Mouse (Mus musculus): ENCODE data around the gene Sept7.
"Not testable (repeated sequence)": the region's sequence is repeated elsewhere in the genome, so short reads cannot be mapped to it uniquely, and the experiment has no call there.

Gene Sept7

GRCm38 (mm10) chr9:25260411-25260810, 8.2 kb downstream of the Sept7 start:
- DNase-seq (ENCODE audit: low spot score) = no peak

GRCm38 (mm10) chr9:25260979-25261378, 8.7 kb downstream of the Sept7 start:
- DNase-seq (ENCODE audit: low spot score) = no peak

GRCm38 (mm10) chr9:25262087-25262486, 9.8 kb downstream of the Sept7 start:
- DNase-seq (ENCODE audit: low spot score) = no peak

GRCm38 (mm10) chr9:25265795-25266194, 13.6 kb downstream of the Sept7 start:
- no peak for DNase-seq (ENCODE audit: low spot score)

- no peak for DNase-seq (ENCODE audit: low spot score)
Observed at GRCm38 (mm10) chr9:25267133-25267532, 14.9 kb downstream of the Sept7 start.

GRCm38 (mm10) chr9:25267574-25267973, 15.3 kb downstream of the Sept7 start:
- DNase-seq (ENCODE audit: low spot score) = peak; percentile 34

GRCm38 (mm10) chr9:25271902-25272301, 19.7 kb downstream of the Sept7 start:
- no peak for DNase-seq (ENCODE audit: low spot score)

- no peak for DNase-seq (ENCODE audit: low spot score)
Observed at GRCm38 (mm10) chr9:25289796-25290195, 37.6 kb downstream of the Sept7 start.

GRCm38 (mm10) chr9:25309505-25310182, 57.4 kb downstream of the Sept7 start:
- DNase-seq (ENCODE audit: low spot score) = peak; percentile 68

GRCm38 (mm10) chr9:25314304-25314703, 62.1 kb downstream of the Sept7 start:
- no peak for DNase-seq (ENCODE audit: low spot score)

GRCm38 (mm10) chr9:25317827-25318505, 65.7 kb downstream of the Sept7 start:
- no peak for DNase-seq (ENCODE audit: low spot score)

GRCm38 (mm10) chr9:25319676-25320075, 67.4 kb downstream of the Sept7 start:
- DNase-seq (ENCODE audit: low spot score) = not testable (repeated sequence)

- no peak for DNase-seq (ENCODE audit: low spot score)
Observed at GRCm38 (mm10) chr9:25327727-25328370, 75.6 kb downstream of the Sept7 start.

GRCm38 (mm10) chr9:25328946-25329723, 76.9 kb downstream of the Sept7 start:
- no peak for DNase-seq (ENCODE audit: low spot score)

- no peak for DNase-seq (ENCODE audit: low spot score)
Observed at GRCm38 (mm10) chr9:25337436-25338198, 85.4 kb downstream of the Sept7 start.

GRCm38 (mm10) chr9:25340412-25340811, 88.2 kb downstream of the Sept7 start:
- DNase-seq (ENCODE audit: low spot score) = no peak

GRCm38 (mm10) chr9:25353775-25354174, 101.5 kb downstream of the Sept7 start:
- DNase-seq (ENCODE audit: low spot score) = no peak

- no peak for DNase-seq (ENCODE audit: low spot score)
Observed at GRCm38 (mm10) chr9:25355806-25356205, 103.6 kb downstream of the Sept7 start.

GRCm38 (mm10) chr9:25357589-25357988, 105.3 kb downstream of the Sept7 start:
- no peak for DNase-seq (ENCODE audit: low spot score)

GRCm38 (mm10) chr9:25358018-25358417, 105.8 kb downstream of the Sept7 start:
- DNase-seq (ENCODE audit: low spot score) = no peak
